Mouse (Mus musculus) small intestine, adult 2 months (tissue): ENCODE data around the gene Slc44a2.

ENCODE experiments used
- CTCF ChIP-seq: fragments of 200-500 bp; IDR thresholded peaks from 2 replicates; pipeline ENCODE4 v1.5.1; 2012; ENCODE audit warnings: low read depth, mild to moderate bottlenecking, control low read depth, inconsistent platforms, low read length, moderate library complexity, mixed read lengths; ENCODE audit not compliant: insufficient replicate concordance, insufficient read length; ENCODE audit errors: extremely low read depth
- POLR2A ChIP-seq: fragments of 200-500 bp; IDR thresholded peaks from 2 replicates; pipeline ENCODE4 v1.6.1; 2012; ENCODE audit warnings: low read depth, mild to moderate bottlenecking, control low read depth, inconsistent platforms, low read length, moderate library complexity

GRCm38 (mm10) chr9:21401042-21401441, 80.5 kb downstream of the Slc44a2 start:
- TF ChIP-seq CTCF (no peak), POLR2A (no peak)
